12 mouse cellular contexts compared by ENCODE assay signal in genomic region chr7:81179494-81179893, GRCm38 (mm10). TPM values are rescaled to one million over a fixed set of nuclear protein-coding genes. Genes with fewer than 3 reads are reported as not detected.
DNase-seq lines count a peak whose midpoint lies in the region; ATAC-seq and TF ChIP-seq lines count a peak whose summit lies in the region.
"Had no signal": no experiment of that assay in that cellular context is flagged by ENCODE, and none has a peak within 500 bp of the region (broad histone marks: within the 10 kb centered on the region; RNA-seq: fewer than 3 reads in every experiment).

No protein-coding gene starts in this region.

- H3K4me3 ChIP-seq in forebrain, embryonic 11.5 days (ENCODE audit: low read depth, low read length): no peak overlapping the region
- H3K4me3 ChIP-seq in forebrain, embryonic 16.5 days (replicated peaks; ENCODE audit: low read length): no peak overlapping the region
- no peak overlapping the region for H3K4me3 ChIP-seq in thymus, adult 2 months (ENCODE audit: control insufficient read depth, insufficient read depth, low read length)
- no peak overlapping the region for H3K4me3 ChIP-seq in heart, embryonic 12.5 days
- H3K4me3 ChIP-seq: forebrain, embryonic 10.5 days had no signal

- no peaks in the 10 kb centered on the region for H3K36me3 ChIP-seq in forebrain, embryonic 11.5 days (ENCODE audit: control insufficient read depth, insufficient read depth, low read length)
- no peaks in the 10 kb centered on the region for H3K36me3 ChIP-seq in forebrain, embryonic 16.5 days (ENCODE audit: control insufficient read depth, insufficient read depth)
- H3K36me3 ChIP-seq in thymus, adult 2 months (ENCODE audit: control insufficient read depth, insufficient read depth, low read length): no peaks in the 10 kb centered on the region
- H3K36me3 ChIP-seq in heart, embryonic 12.5 days: no peaks in the 10 kb centered on the region
- H3K36me3 ChIP-seq: forebrain, embryonic 10.5 days had no signal

- TF ChIP-seq POLR2A in thymus, adult 2 months (IDR thresholded peaks at IDR 0.05; ENCODE audit: control insufficient read depth, extremely low read depth, insufficient read depth, low read length, poor library complexity): no peak

- peak; percentile 20 for DNase-seq in forebrain, embryonic 11.5 days (ENCODE audit: low spot score)
- DNase-seq in thymus, postnatal 14 days: peak; percentile 13
- no peak for DNase-seq in thymus, adult 2 months
- peak; percentile 28 to 80 for DNase-seq in left cerebral cortex, postnatal 14 days (ENCODE audit: low spot score in 2 of 2)
- no peak for DNase-seq in cerebellum, adult 8-10 months
- DNase-seq in heart, postnatal 14 days: no peak
- DNase-seq: B cell, adult 2 months; heart, adult 18-20 months; lung, embryonic 14.5 days had no signal

- H3K4me2 ChIP-seq in forebrain, embryonic 11.5 days (ENCODE audit: low read depth, low read length, severe bottlenecking): no peak overlapping the region
- H3K4me2 ChIP-seq in forebrain, embryonic 16.5 days (ENCODE audit: low read length): no peak overlapping the region
- H3K4me2 ChIP-seq in heart, embryonic 12.5 days: no peak overlapping the region
- H3K4me2 ChIP-seq: lung, embryonic 14.5 days had no signal

- no peak overlapping the region for H3K9ac ChIP-seq in forebrain, embryonic 11.5 days (ENCODE audit: low read length)
- no peak overlapping the region for H3K9ac ChIP-seq in forebrain, embryonic 16.5 days (replicated peaks; ENCODE audit: low read depth, low read length)
- H3K9ac ChIP-seq in heart, embryonic 12.5 days: no peak overlapping the region
- H3K9ac ChIP-seq: lung, embryonic 14.5 days had no signal

- H3K9me3 ChIP-seq in forebrain, embryonic 11.5 days (ENCODE audit: control insufficient read depth, low read length): no peaks in the 10 kb centered on the region
- no peaks in the 10 kb centered on the region for H3K9me3 ChIP-seq in forebrain, embryonic 16.5 days (ENCODE audit: control insufficient read depth, low read length)
- H3K9me3 ChIP-seq in heart, embryonic 12.5 days (replicated peaks): no peaks in the 10 kb centered on the region; the same call in 1 of the 2 replicates
- H3K9me3 ChIP-seq: forebrain, embryonic 10.5 days had no signal

- TF ChIP-seq CTCF in thymus, adult 2 months (IDR thresholded peaks at IDR 0.05; ENCODE audit: borderline replicate concordance, control insufficient read depth, extremely low read depth, insufficient read depth, low read length, poor library complexity): no peak

- intact Hi-C loops in left cerebral cortex, postnatal 14 days (cut with DNase I): no loop called here
- intact Hi-C loops in heart, postnatal 14 days (cut with DNase I): no loop called here

- no peaks in the 10 kb centered on the region for H3K27me3 ChIP-seq in forebrain, embryonic 11.5 days (ENCODE audit: control insufficient read depth, insufficient read depth, low read length)
- H3K27me3 ChIP-seq in forebrain, embryonic 16.5 days (replicated peaks; ENCODE audit: control insufficient read depth, insufficient read depth, low read length): no peaks in the 10 kb centered on the region
- no peaks in the 10 kb centered on the region for H3K27me3 ChIP-seq in thymus, adult 2 months (ENCODE audit: control insufficient read depth, insufficient read depth, low read length)
- no peaks in the 10 kb centered on the region for H3K27me3 ChIP-seq in heart, embryonic 12.5 days (replicated peaks)

- 71% methylated on average over 5 of the region's 5 CpGs for WGBS in forebrain, embryonic 11.5 days
- WGBS in forebrain, embryonic 16.5 days: 71% methylated on average over 5 of the region's 5 CpGs
- WGBS in thymus, adult 2 months: 10% methylated on average over 5 of the region's 5 CpGs
- WGBS in heart, embryonic 12.5 days: 50% methylated on average over 5 of the region's 5 CpGs

- no peak for ATAC-seq in forebrain, embryonic 11.5 days (replicated peaks; ENCODE audit: low FRiP score)
- no peak for ATAC-seq in forebrain, embryonic 16.5 days
- no peak for ATAC-seq in heart, embryonic 12.5 days (ENCODE audit: insufficient number of reproducible peaks, low FRiP score)

- H3K27ac ChIP-seq in forebrain, embryonic 11.5 days (ENCODE audit: low read depth, low read length): no peak overlapping the region
- no peak overlapping the region for H3K27ac ChIP-seq in forebrain, embryonic 16.5 days (ENCODE audit: low read length)
- no peak overlapping the region for H3K27ac ChIP-seq in thymus, adult 2 months (ENCODE audit: control insufficient read depth, insufficient read depth, low read length)
- H3K27ac ChIP-seq in heart, embryonic 12.5 days (ENCODE audit: poor library complexity, severe bottlenecking): no peak overlapping the region
- H3K27ac ChIP-seq: forebrain, embryonic 10.5 days had no signal

- H3K4me1 ChIP-seq in forebrain, embryonic 11.5 days (replicated peaks; ENCODE audit: control insufficient read depth, insufficient read depth, low read length): no peaks in the 10 kb centered on the region
- H3K4me1 ChIP-seq in forebrain, embryonic 16.5 days (replicated peaks; ENCODE audit: control insufficient read depth, insufficient read depth, low read length): no peaks in the 10 kb centered on the region
- H3K4me1 ChIP-seq in thymus, adult 2 months (replicated peaks; ENCODE audit: control insufficient read depth, insufficient read depth, low read length): peaks cover 13% of the 10 kb centered on the region; the same call in 1 of the 2 replicates
- 0 out of 2 replicates have a peak, but pooled peaks cover 3% of the 10 kb centered on the region for H3K4me1 ChIP-seq in heart, embryonic 12.5 days (replicated peaks)
- H3K4me1 ChIP-seq: forebrain, embryonic 10.5 days had no signal

RNA-seq across cellular contexts. Expression of gene Pde8a, which starts 33.9 kb away (rescaled TPM):
- 2.4 and 3.7 TPM in 2 replicates for polyA plus RNA-seq in forebrain, embryonic 11.5 days (2014; fragmentation: Nextera tagmentation; extraction: Ambion mirVana)
- 2.1 and 2.3 TPM in 2 replicates for polyA plus RNA-seq in forebrain, embryonic 16.5 days (2015; fragmentation: Nextera tagmentation; extraction: Ambion mirVana)
- polyA plus RNA-seq in thymus, adult 2 months (2012; rRNA removed): 3.0 and 3.5 TPM in 2 replicates
- 1 to 10 TPM; 3.7 to 4.0 TPM for total RNA-seq in left cerebral cortex, postnatal 14 days (2021)
- polyA plus RNA-seq in heart, embryonic 12.5 days (2016; fragmentation: Nextera tagmentation; extraction: Ambion mirVana): 3.8 and 3.9 TPM in 2 replicates
- total RNA-seq in heart, postnatal 14 days (2021): 10 to 100 TPM; 13.2 to 14.6 TPM

Comparison
In these comparisons a context has a peak if more than half of its experiments do, and no peak if none do; other contexts are left out.
1. DNase-seq: peak in forebrain, embryonic 11.5 days (single experiment), thymus, postnatal 14 days (single experiment) and left cerebral cortex, postnatal 14 days (2 of 2); none in thymus, adult 2 months (single experiment), cerebellum, adult 8-10 months (single experiment) and heart, postnatal 14 days (0 of 2).